Mouse (Mus musculus) frontal cortex, postnatal 14 days (tissue): ENCODE results near the gene Gria3.

Source experiments
- DNase-seq, 2 experiments: peaks; one replicate each; pipeline ENCODE4 v3.0.0; 2022; ENCODE audit warnings: low spot score in 2 of 2

The Gria3 gene

GRCm38 (mm10) chrX:41573079-41573478 lies 172.4 kb downstream of the Gria3 start:
- DNase-seq: no peak

- no peak for DNase-seq
Measured at GRCm38 (mm10) chrX:41578797-41579196, 178.1 kb downstream of the Gria3 start.

GRCm38 (mm10) chrX:41587692-41588091 lies 187.0 kb downstream of the Gria3 start:
- DNase-seq: no peak

GRCm38 (mm10) chrX:41607181-41607580 lies 206.5 kb downstream of the Gria3 start:
- no peak for DNase-seq

GRCm38 (mm10) chrX:41614920-41615319 lies 214.3 kb downstream of the Gria3 start:
- peak in 1 of 2 experiments; percentile 16 for DNase-seq

- DNase-seq: no peak
Measured at GRCm38 (mm10) chrX:41616928-41617327, 216.3 kb downstream of the Gria3 start.

GRCm38 (mm10) chrX:41618396-41618795 lies 217.7 kb downstream of the Gria3 start:
- DNase-seq: no peak

GRCm38 (mm10) chrX:41633576-41633975 lies 232.9 kb downstream of the Gria3 start:
- no peak for DNase-seq

GRCm38 (mm10) chrX:41644954-41645353 lies 244.3 kb downstream of the Gria3 start:
- DNase-seq: no peak

- no peak for DNase-seq
Measured at GRCm38 (mm10) chrX:41657791-41658190, 257.1 kb downstream of the Gria3 start.

- no peak for DNase-seq
Measured at GRCm38 (mm10) chrX:41688869-41689268, 288.2 kb downstream of the Gria3 start.

GRCm38 (mm10) chrX:41692076-41692475 lies 291.4 kb downstream of the Gria3 start:
- DNase-seq: no peak
